Mouse (Mus musculus) G1E (cell line): ENCODE measurements around the gene Cldn19.

ENCODE experiments used
- CTCF ChIP-seq: IDR thresholded peaks from 2 replicates; pipeline ENCODE4 v1.5.1; 2012; ENCODE audit warnings: low read depth, low read length, inconsistent platforms, mixed read lengths
- GATA1 ChIP-seq: IDR thresholded peaks from 2 replicates; pipeline ENCODE4 v1.6.1; 2012; ENCODE audit warnings: borderline replicate concordance, low read length, inconsistent platforms, mixed read lengths
- TAL1 ChIP-seq: conservative IDR thresholded peaks from 2 replicates; pipeline ENCODE4 v1.6.1; 2012; ENCODE audit warnings: low read depth, low read length, inconsistent platforms, mixed read lengths

- TF ChIP-seq CTCF (no peak), TAL1 (no peak), GATA1 (no peak)
Observed at GRCm38 (mm10) chr4:119244468-119245240, 10.6 kb upstream of the Cldn19 start.
